Mouse (Mus musculus): ENCODE measurements at regions not wholly inside any gene's neighbourhood (a gene's known extent, or its start where the extent isn't known, plus 50 kb on each side); places are given as distances from the start of the nearest gene placed in this dataset.

DNA sequence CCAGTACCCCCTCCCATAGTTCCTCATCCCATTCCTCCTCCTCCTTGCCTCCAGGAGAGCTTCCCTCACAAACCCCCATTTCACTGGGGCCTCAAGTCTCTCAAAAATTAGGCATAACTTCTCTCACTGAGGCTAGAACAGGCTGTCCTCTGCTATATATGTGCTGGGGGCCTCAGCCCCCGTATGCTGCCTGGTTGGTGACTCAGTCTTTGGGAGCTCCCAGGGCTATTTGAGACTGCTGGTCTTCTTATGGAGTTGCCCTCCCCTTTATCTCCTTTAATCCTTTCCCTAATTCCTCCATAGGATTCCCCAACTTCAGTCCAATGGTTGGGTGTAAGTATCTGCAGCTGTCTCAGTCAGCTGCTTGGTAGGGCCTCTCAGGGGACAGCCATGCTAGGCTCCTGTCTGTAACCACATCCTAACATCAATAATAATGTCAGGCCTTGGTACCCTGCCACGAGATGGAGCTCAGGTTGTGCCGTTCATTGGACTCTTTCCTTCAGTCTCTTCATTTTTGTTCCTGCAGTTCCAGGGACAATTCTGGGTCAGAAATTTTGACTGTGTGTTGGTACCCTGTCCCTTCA lies 1126.1 kb upstream of the Lrrc6 start:
- Histone ChIP-seq H3K27me3 (ENCODE audit: insufficient read depth, low read length) (no peaks in the 10 kb centered on the region), H3K9ac (ENCODE audit: low read depth, low read length) (no peak overlapping the region), H3K4me2 (ENCODE audit: low read length) (no peak overlapping the region), H3K36me3 (ENCODE audit: insufficient read depth, low read length) (no peaks in the 10 kb centered on the region), H3K4me3 (replicated peaks; ENCODE audit: low read depth, low read length) (no peak overlapping the region), H3K4me1 (replicated peaks; ENCODE audit: insufficient read depth, low read length) (no peaks in the 10 kb centered on the region), H3K9me3 (replicated peaks; ENCODE audit: low read length) (no peaks in the 10 kb centered on the region), H3K27ac (no peak overlapping the region)
- DNase-seq (ENCODE audit: low spot score) (no peak), ATAC-seq (replicated peaks; ENCODE audit: low FRiP score, low read depth) (no peak)
- WGBS, result 73% methylated on average over 3 of the region's 3 CpGs
- no peak for TF ChIP-seq CTCF (IDR thresholded peaks at IDR 0.05; ENCODE audit: low read depth)

DNA sequence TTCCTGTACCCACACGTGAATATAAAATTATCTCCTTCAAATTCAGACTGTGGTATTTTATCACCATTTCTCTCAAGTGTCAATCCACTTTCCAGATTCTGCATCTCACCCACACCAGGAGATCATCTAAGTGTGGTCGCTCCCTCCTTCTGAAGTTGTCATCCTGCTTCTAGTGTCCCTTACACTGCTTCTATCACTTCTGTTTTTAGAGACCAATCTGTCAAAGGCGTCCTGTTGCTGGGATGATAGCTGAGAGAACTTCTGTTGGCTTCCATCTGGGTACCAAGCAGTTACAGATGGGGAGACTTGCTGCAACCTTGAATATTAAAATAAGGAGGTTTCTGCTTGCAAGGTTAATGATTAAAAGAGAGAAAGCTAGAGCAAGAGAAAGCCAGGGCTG lies 1111.2 kb upstream of the Lrrc6 start:
- H3K36me3 ChIP-seq (ENCODE audit: insufficient read depth, low read length), result no peaks in the 10 kb centered on the region
- DNase-seq (ENCODE audit: low spot score), result no peak
- H3K4me1 ChIP-seq (replicated peaks; ENCODE audit: insufficient read depth, low read length), result no peaks in the 10 kb centered on the region
- no peak for TF ChIP-seq CTCF (IDR thresholded peaks at IDR 0.05; ENCODE audit: low read depth)
- no peak overlapping the region for H3K27ac ChIP-seq
- ATAC-seq (replicated peaks; ENCODE audit: low FRiP score, low read depth), result no peak
- no peaks in the 10 kb centered on the region for H3K9me3 ChIP-seq (replicated peaks; ENCODE audit: low read length)
- H3K9ac ChIP-seq (ENCODE audit: low read depth, low read length), result no peak overlapping the region
- H3K4me3 ChIP-seq (replicated peaks; ENCODE audit: low read depth, low read length), result no peak overlapping the region
- no peak overlapping the region for H3K4me2 ChIP-seq (ENCODE audit: low read length)
- no peaks in the 10 kb centered on the region for H3K27me3 ChIP-seq (ENCODE audit: insufficient read depth, low read length)
- 71% methylated on average over 3 of the region's 3 CpGs for WGBS

DNA sequence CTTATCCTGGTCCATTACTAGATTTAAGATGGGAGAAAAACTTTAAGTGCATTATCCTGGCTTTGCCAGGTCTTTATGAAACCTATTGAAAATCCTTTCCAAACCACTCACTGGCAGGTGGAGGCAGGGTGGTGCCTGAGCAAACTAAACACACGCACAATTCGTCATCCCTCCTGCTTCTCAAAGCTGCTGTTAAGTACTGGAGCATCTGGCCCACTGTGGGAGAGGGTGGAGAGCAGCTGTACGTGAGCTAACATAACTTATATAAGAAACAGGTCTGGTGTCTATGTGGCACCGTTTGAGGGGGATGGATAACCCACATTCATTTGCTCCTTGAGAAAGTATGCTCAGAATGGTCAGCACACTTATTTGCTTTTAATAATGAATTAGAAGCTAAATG lies 1097.7 kb upstream of the Lrrc6 start:
- Histone ChIP-seq H3K27me3 (ENCODE audit: insufficient read depth, low read length) (no peaks in the 10 kb centered on the region), H3K36me3 (ENCODE audit: insufficient read depth, low read length) (no peaks in the 10 kb centered on the region), H3K9ac (ENCODE audit: low read depth, low read length) (no peak overlapping the region), H3K27ac (no peak overlapping the region), H3K4me3 (replicated peaks; ENCODE audit: low read depth, low read length) (no peak overlapping the region), H3K9me3 (replicated peaks; ENCODE audit: low read length) (no peaks in the 10 kb centered on the region), H3K4me2 (ENCODE audit: low read length) (no peak overlapping the region), H3K4me1 (replicated peaks; ENCODE audit: insufficient read depth, low read length) (no peaks in the 10 kb centered on the region)
- no peak for TF ChIP-seq CTCF (IDR thresholded peaks at IDR 0.05; ENCODE audit: low read depth)
- WGBS, result 62% methylated on average over 4 of the region's 4 CpGs
- DNase-seq (ENCODE audit: low spot score) (no peak), ATAC-seq (replicated peaks; ENCODE audit: low FRiP score, low read depth) (no peak)

DNA sequence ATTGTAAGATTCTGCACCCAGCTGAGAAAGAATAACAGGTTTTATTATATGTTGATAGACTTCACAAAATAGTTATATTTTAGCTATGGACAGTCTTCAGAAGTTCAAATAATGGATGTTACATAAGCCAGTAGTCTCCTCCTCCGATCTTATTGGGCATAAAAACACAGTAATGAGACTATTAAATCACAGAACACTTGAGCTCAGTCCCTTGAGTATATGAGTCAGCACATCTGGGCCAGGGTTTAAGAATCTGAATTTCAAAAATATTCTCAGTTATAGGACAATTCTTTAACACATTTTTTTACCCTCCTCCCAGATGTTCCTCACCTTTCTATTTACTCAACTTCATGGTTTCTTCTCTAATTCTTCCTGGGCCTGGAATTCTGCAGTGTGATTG lies 1075.9 kb upstream of the Lrrc6 start:
- H3K27ac ChIP-seq, result no peak overlapping the region
- TF ChIP-seq CTCF (IDR thresholded peaks at IDR 0.05; ENCODE audit: low read depth), result no peak
- H3K4me3 ChIP-seq (replicated peaks; ENCODE audit: low read depth, low read length), result no peak overlapping the region
- no peaks in the 10 kb centered on the region for H3K27me3 ChIP-seq (ENCODE audit: insufficient read depth, low read length)
- ATAC-seq (replicated peaks; ENCODE audit: low FRiP score, low read depth), result no peak
- 83% methylated on average over 1 of the region's 1 CpGs for WGBS
- no peaks in the 10 kb centered on the region for H3K4me1 ChIP-seq (replicated peaks; ENCODE audit: insufficient read depth, low read length)
- H3K9ac ChIP-seq (ENCODE audit: low read depth, low read length), result no peak overlapping the region
- H3K4me2 ChIP-seq (ENCODE audit: low read length), result no peak overlapping the region
- no peak for DNase-seq (ENCODE audit: low spot score)
- H3K36me3 ChIP-seq (ENCODE audit: insufficient read depth, low read length), result no peaks in the 10 kb centered on the region
- H3K9me3 ChIP-seq (replicated peaks; ENCODE audit: low read length), result no peaks in the 10 kb centered on the region

DNA sequence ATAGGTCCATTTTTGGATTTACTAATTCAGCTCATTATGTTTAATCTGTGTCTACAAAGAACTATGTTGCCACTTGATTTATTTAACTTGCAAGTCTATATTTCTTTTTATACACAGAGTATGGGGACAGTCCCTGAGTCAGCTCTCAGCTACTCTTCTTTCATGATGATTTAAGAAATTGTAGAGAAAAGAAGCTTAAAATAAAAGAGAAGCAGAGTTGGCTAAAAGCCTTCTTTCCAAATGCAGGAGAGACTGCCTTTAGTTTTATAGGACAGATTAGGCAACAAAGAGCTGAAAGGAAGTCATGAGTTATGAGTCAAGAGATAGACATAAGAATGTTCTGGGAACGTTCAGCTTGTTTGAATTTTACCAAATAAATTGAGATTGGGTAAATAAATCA lies 1070.9 kb upstream of the Lrrc6 start:
- 39% methylated on average over 1 of the region's 1 CpGs for WGBS
- Histone ChIP-seq H3K9ac (ENCODE audit: low read depth, low read length) (no peak overlapping the region), H3K4me2 (ENCODE audit: low read length) (no peak overlapping the region), H3K9me3 (replicated peaks; ENCODE audit: low read length) (no peaks in the 10 kb centered on the region), H3K4me1 (replicated peaks; ENCODE audit: insufficient read depth, low read length) (no peaks in the 10 kb centered on the region), H3K27ac (no peak overlapping the region), H3K4me3 (replicated peaks; ENCODE audit: low read depth, low read length) (no peak overlapping the region), H3K36me3 (ENCODE audit: insufficient read depth, low read length) (no peaks in the 10 kb centered on the region), H3K27me3 (ENCODE audit: insufficient read depth, low read length) (no peaks in the 10 kb centered on the region)
- peak; percentile 12 for DNase-seq (ENCODE audit: low spot score)
- no peak for ATAC-seq (replicated peaks; ENCODE audit: low FRiP score, low read depth)
- no peak for TF ChIP-seq CTCF (IDR thresholded peaks at IDR 0.05; ENCODE audit: low read depth)

DNA sequence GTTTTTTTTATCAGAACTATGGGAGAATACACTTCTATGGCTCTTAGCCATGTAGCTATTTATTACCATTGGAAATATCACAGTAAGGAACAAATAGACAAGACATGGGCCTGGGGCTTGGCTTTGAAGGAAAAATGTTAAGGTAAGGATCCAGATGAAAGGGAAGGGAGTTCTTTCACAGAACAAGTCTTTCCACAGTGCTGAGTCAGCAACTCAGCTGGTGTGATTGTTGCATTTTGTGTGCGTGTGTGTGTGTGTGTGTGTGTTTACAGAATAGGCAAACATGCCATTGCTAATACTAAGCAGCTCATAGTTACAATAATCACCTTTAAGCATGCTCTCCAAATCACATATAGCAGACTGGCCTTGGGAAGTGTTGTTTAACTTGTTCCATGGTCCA lies 1056.6 kb upstream of the Lrrc6 start:
- Histone ChIP-seq H3K27me3 (ENCODE audit: insufficient read depth, low read length) (no peaks in the 10 kb centered on the region), H3K4me1 (replicated peaks; ENCODE audit: insufficient read depth, low read length) (no peaks in the 10 kb centered on the region), H3K27ac (no peak overlapping the region), H3K36me3 (ENCODE audit: insufficient read depth, low read length) (no peaks in the 10 kb centered on the region), H3K9me3 (replicated peaks; ENCODE audit: low read length) (no peaks in the 10 kb centered on the region), H3K4me3 (replicated peaks; ENCODE audit: low read depth, low read length) (no peak overlapping the region), H3K4me2 (ENCODE audit: low read length) (no peak overlapping the region), H3K9ac (ENCODE audit: low read depth, low read length) (no peak overlapping the region)
- TF ChIP-seq CTCF (IDR thresholded peaks at IDR 0.05; ENCODE audit: low read depth), result no peak
- 86% methylated on average over 1 of the region's 1 CpGs for WGBS
- DNase-seq (ENCODE audit: low spot score), result no peak
- ATAC-seq (replicated peaks; ENCODE audit: low FRiP score, low read depth), result no peak

DNA sequence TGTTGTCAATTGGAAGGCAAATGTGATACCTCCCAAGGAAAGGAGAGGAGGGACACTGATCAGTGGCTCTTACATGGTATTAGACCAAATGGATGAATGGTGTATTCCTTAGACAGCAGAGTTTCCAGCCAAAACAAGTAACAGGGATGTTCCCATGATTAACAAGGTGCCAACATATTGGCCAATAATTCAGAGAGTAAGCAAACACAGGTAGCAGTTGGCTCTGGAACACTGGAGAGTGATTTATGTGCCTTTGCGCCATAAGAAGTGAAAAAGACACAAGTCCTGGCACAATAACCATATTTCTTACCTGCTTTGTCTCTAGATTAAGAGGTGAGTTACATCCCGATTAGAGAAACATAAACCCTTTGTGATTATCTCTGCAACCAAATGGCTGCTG lies 1051.2 kb upstream of the Lrrc6 start:
- no peak for DNase-seq (ENCODE audit: low spot score)
- Histone ChIP-seq H3K36me3 (ENCODE audit: insufficient read depth, low read length) (no peaks in the 10 kb centered on the region), H3K27me3 (ENCODE audit: insufficient read depth, low read length) (no peaks in the 10 kb centered on the region), H3K27ac (no peak overlapping the region), H3K4me3 (replicated peaks; ENCODE audit: low read depth, low read length) (no peak overlapping the region), H3K4me1 (replicated peaks; ENCODE audit: insufficient read depth, low read length) (no peaks in the 10 kb centered on the region), H3K9ac (ENCODE audit: low read depth, low read length) (no peak overlapping the region), H3K9me3 (replicated peaks; ENCODE audit: low read length) (no peaks in the 10 kb centered on the region), H3K4me2 (ENCODE audit: low read length) (no peak overlapping the region)
- WGBS, result 22% methylated on average over 2 of the region's 2 CpGs
- TF ChIP-seq CTCF (IDR thresholded peaks at IDR 0.05; ENCODE audit: low read depth), result no peak
- no peak for ATAC-seq (replicated peaks; ENCODE audit: low FRiP score, low read depth)
